11 mouse cellular contexts compared by ENCODE assay signal in the genomic region with DNA sequence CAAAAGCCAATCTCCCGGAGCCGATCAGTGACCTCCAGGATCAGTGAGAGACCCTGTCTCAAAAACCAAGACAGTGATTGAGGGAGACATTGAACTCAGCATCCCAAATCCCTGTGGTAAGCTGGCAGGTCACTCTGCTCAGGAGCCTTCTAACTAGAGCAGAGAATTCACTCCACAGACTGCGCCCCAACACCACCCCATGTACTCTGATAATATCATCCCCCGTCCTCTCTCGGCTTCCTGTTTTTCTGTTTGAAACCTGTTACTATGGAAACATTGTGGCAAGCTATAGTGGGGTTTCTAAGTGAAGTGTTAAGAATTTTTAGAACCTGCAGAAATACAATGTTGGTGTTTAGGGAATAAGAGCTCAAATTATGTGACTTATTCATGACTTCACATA. TPM values are rescaled to one million over a fixed set of nuclear protein-coding genes. Genes with fewer than 3 reads are reported as not detected.
DNase-seq lines count a peak whose midpoint lies in the region; ATAC-seq and TF ChIP-seq lines count a peak whose summit lies in the region.
"Had no signal": no experiment of that assay in that cellular context is flagged by ENCODE, and none has a peak within 500 bp of the region (broad histone marks: within the 10 kb centered on the region; RNA-seq: fewer than 3 reads in every experiment).

No protein-coding gene starts in this region.

- no peaks in the 10 kb centered on the region for H3K36me3 ChIP-seq in hindbrain, embryonic 14.5 days (replicated peaks; ENCODE audit: control insufficient read depth, insufficient read depth)

- peak; percentile 45 for DNase-seq in lung, adult 18-20 months
- DNase-seq in lung, adult 2 months: no peak
- DNase-seq in lung, postnatal 36 days: peak; percentile 76
- peak; percentile 84 for DNase-seq in thymus, postnatal 0 days (ENCODE audit: low spot score)
- DNase-seq in hindbrain, embryonic 14.5 days (ENCODE audit: low spot score): no peak
- no peak for DNase-seq in left cerebral cortex, postnatal 4 days
- no peak for DNase-seq in testis, postnatal 14 days (ENCODE audit: low spot score)
- DNase-seq: adrenal gland, postnatal 14 days; lung, embryonic 14.5 days had no signal

- no peak for TF ChIP-seq POLR2A in lung, adult 2 months (IDR thresholded peaks at IDR 0.05; ENCODE audit: borderline replicate concordance, extremely low read depth, low read depth, low read length)

- intact Hi-C loops in left cerebral cortex, postnatal 4 days (cut with DNase I): no loop called here

- H3K4me3 ChIP-seq in lung, adult 2 months (replicated peaks; ENCODE audit: extremely low read depth, low read depth, low read length): no peak overlapping the region
- no peak overlapping the region for H3K4me3 ChIP-seq in hindbrain, embryonic 14.5 days (replicated peaks; ENCODE audit: low read length)

- TF ChIP-seq CTCF in lung, adult 2 months (IDR thresholded peaks at IDR 0.05; ENCODE audit: insufficient read depth, low read length): no peak

- peak; percentile 80 for ATAC-seq in activated CD4-positive, CD25-positive, alpha-beta regulatory T cell, adult 4 months
- no peak for ATAC-seq in hindbrain, embryonic 14.5 days (ENCODE audit: low FRiP score)

- H3K4me2 ChIP-seq in hindbrain, embryonic 14.5 days (replicated peaks): no peak overlapping the region
- H3K4me2 ChIP-seq: heart, embryonic 11.5 days; lung, embryonic 14.5 days had no signal

- WGBS in lung, adult 2 months: 48% methylated on average over 5 of the region's 5 CpGs
- 75% methylated on average over 5 of the region's 5 CpGs for WGBS in hindbrain, embryonic 14.5 days

- H3K9me3 ChIP-seq in hindbrain, embryonic 14.5 days (ENCODE audit: control insufficient read depth, low read length): no peaks in the 10 kb centered on the region

- H3K4me1 ChIP-seq in lung, adult 2 months (ENCODE audit: control insufficient read depth, insufficient read depth, low read length): no peaks in the 10 kb centered on the region
- H3K4me1 ChIP-seq in hindbrain, embryonic 14.5 days (replicated peaks; ENCODE audit: control insufficient read depth, insufficient read depth, low read length): no peaks in the 10 kb centered on the region

- H3K27ac ChIP-seq in hindbrain, embryonic 14.5 days: no peak overlapping the region

- no peak overlapping the region for H3K9ac ChIP-seq in hindbrain, embryonic 14.5 days
- H3K9ac ChIP-seq: lung, embryonic 14.5 days had no signal

- H3K27me3 ChIP-seq in hindbrain, embryonic 14.5 days (ENCODE audit: control insufficient read depth, insufficient read depth, low read length): no peaks in the 10 kb centered on the region

RNA-seq across cellular contexts. Expression of gene Thap12, which starts 8.9 kb away (rescaled TPM):
- 7.6 and 10.8 TPM in 2 replicates for polyA plus RNA-seq in lung, adult 2 months (2012; rRNA removed)
- polyA plus RNA-seq in activated CD4-positive, CD25-positive, alpha-beta regulatory T cell, adult 4 months (2017; shearing (Covaris generic)): 10 to 100 TPM; 12.0 to 16.6 TPM
- polyA plus RNA-seq in thymus, postnatal 0 days (2015; fragmentation: Nextera tagmentation; extraction: Ambion mirVana): 42.1 and 47.1 TPM in 2 replicates
- polyA plus RNA-seq in hindbrain, embryonic 14.5 days (2014; fragmentation: Nextera tagmentation; extraction: Ambion mirVana): 53.6 and 59.9 TPM in 2 replicates
- 10 to 100 TPM; 65.0 to 72.7 TPM for total RNA-seq in left cerebral cortex, postnatal 4 days (2021)

RNA-seq across cellular contexts. Expression of gene Emsy, which starts 37.5 kb away (rescaled TPM):
- polyA plus RNA-seq in lung, adult 2 months (2012; rRNA removed): 18.9 and 20.2 TPM in 2 replicates
- 10 to 100 TPM; 56.4 to 59.1 TPM for polyA plus RNA-seq in activated CD4-positive, CD25-positive, alpha-beta regulatory T cell, adult 4 months (2017; shearing (Covaris generic))
- 12.6 and 14.9 TPM in 2 replicates for polyA plus RNA-seq in thymus, postnatal 0 days (2015; fragmentation: Nextera tagmentation; extraction: Ambion mirVana)
- 39.3 and 45.7 TPM in 2 replicates for polyA plus RNA-seq in hindbrain, embryonic 14.5 days (2014; fragmentation: Nextera tagmentation; extraction: Ambion mirVana)
- 10 to 100 TPM; 59.8 to 63.0 TPM for total RNA-seq in left cerebral cortex, postnatal 4 days (2021)

Comparison
In these comparisons a context has a peak if more than half of its experiments do, and no peak if none do; other contexts are left out.
1. DNase-seq: peak in lung, adult 18-20 months (2 of 2), lung, postnatal 36 days (single experiment) and thymus, postnatal 0 days (single experiment); none in lung, adult 2 months (single experiment), hindbrain, embryonic 14.5 days (single experiment), left cerebral cortex, postnatal 4 days (single experiment) and testis, postnatal 14 days (single experiment).